Mouse (Mus musculus) midbrain, postnatal 0 days (tissue): ENCODE measurements around the gene Tars2. TPM values are rescaled to one million over a fixed set of nuclear protein-coding genes. Genes with fewer than 3 reads are reported as not detected.
A peak's percentile ranks its signal among the peaks of the same experiment; 100 is the strongest.

Experiments
- ATAC-seq: fragments of 200-750 bp; cut with Nextera tagmentation; 2 replicates; pipeline ENCODE4 v1.8.0; 2017; ENCODE audit warnings: moderate number of reproducible peaks, mild to moderate bottlenecking, moderate TSS enrichment, moderate library complexity; ENCODE audit not compliant: low FRiP score
- DNase-seq: peaks from one replicate; pipeline ENCODE4 v3.0.0-alpha.2; 2015; ENCODE audit warnings: low spot score
- H3K27ac ChIP-seq: fragments of 300-500 bp; sonication (generic); 2 replicates; pipeline ENCODE4 v1.5.1; 2014; ENCODE audit warnings: low read depth, mild to moderate bottlenecking, low read length, mixed read lengths
- H3K27me3 ChIP-seq: fragments of 300-500 bp; sonication (generic); 2 replicates; pipeline ENCODE4 v1.6.1; 2014; ENCODE audit warnings: low read length, control low read depth, mixed read lengths; ENCODE audit not compliant: insufficient read depth
- H3K36me3 ChIP-seq: fragments of 300-500 bp; sonication (generic); 2 replicates; pipeline ENCODE4 v1.6.1; 2014; ENCODE audit warnings: low read length, control low read depth, mixed read lengths; ENCODE audit not compliant: insufficient read depth
- H3K4me1 ChIP-seq: fragments of 300-500 bp; sonication (generic); 2 replicates; pipeline ENCODE4 v1.6.1; 2014; ENCODE audit warnings: mild to moderate bottlenecking, control low read depth, antibody characterized with exemption, low read length, mixed read lengths; ENCODE audit not compliant: insufficient read depth
- H3K4me2 ChIP-seq: fragments of 300-500 bp; sonication (generic); 2 replicates; pipeline ENCODE4 v1.6.1; 2014; ENCODE audit warnings: low read depth, mild to moderate bottlenecking, low read length, mixed read lengths; ENCODE audit not compliant: poor library complexity, severe bottlenecking
- H3K4me3 ChIP-seq: fragments of 300-500 bp; sonication (generic); 2 replicates; pipeline ENCODE4 v1.5.1; 2014; ENCODE audit warnings: low read depth, mild to moderate bottlenecking, low read length, moderate library complexity
- H3K9ac ChIP-seq: fragments of 300-500 bp; sonication (generic); replicated peaks from 2 replicates; pipeline ENCODE4 v1.6.1; 2014; ENCODE audit warnings: mild to moderate bottlenecking, low read length, moderate library complexity, mixed read lengths; ENCODE audit not compliant: poor library complexity, severe bottlenecking
- H3K9me3 ChIP-seq: fragments of 300-500 bp; sonication (generic); 2 replicates; pipeline ENCODE4 v1.6.1; 2016; ENCODE audit warnings: low read length, control low read depth
- CTCF ChIP-seq: IDR thresholded peaks from 2 replicates; pipeline ENCODE4 v1.5.1; 2016; ENCODE audit warnings: antibody characterized with exemption, mild to moderate bottlenecking
- WGBS: fragments of 180-500 bp; shearing (Covaris S2); extraction: QIAGEN DNeasy Blood & Tissue Kit; methylation state at CpG from one replicate; pipeline ENCODE4 v1.1.7; 2014; 5-methylcytosine and 5-hydroxymethylcytosine counted together
- polyA plus RNA-seq: library from polyadenylated mRNA; unstranded; fragments of >200 nt; fragmentation: Nextera tagmentation; extraction: Ambion mirVana; gene quantifications from 2 replicates; pipeline ENCODE4 v1.2.1, GENCODE M21; 2015
- total RNA-seq: library from RNA; depleted of rRNA; stranded (reverse); fragments of >200 nt; gene quantifications from 2 replicates; pipeline ENCODE4 v1.2.3, GENCODE M21; 2014

The Tars2 gene
- total and polyA plus RNA-seq, 2 experiments from 2014 or later, result 39.8 to 40.8 TPM

DNA sequence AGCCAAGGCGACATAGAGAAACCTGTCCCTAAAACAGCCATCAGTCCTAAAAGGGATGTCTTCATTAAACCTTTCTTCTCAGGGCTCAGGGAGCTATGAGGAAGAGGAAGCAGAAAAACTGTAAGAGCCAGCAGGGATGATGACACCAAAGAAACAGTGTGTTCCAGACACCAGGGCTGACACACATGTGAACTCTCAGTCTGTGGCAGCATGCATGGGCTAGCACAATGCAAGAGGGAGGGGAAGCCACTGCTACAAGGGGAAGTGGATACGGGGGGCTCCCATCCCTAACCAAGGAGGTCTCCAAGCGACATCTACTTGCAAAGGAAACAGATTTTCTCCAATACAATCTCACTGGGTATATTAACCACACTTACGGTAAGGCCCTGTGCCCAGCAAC, 53.7 kb downstream of the Tars2 start:
- H3K9me3 ChIP-seq, result no peaks in the 10 kb centered on the region
- no peak overlapping the region for H3K4me2 ChIP-seq
- H3K36me3 ChIP-seq, result no peaks in the 10 kb centered on the region
- ATAC-seq (no peak), DNase-seq (no peak)
- H3K27ac ChIP-seq, result no peak overlapping the region
- TF ChIP-seq CTCF, result no peak
- H3K9ac ChIP-seq, result no peak overlapping the region
- peaks cover 4% of the 10 kb centered on the region; the same call in 1 of the 2 replicates for H3K4me1 ChIP-seq
- no peak overlapping the region for H3K4me3 ChIP-seq
- no peaks in the 10 kb centered on the region for H3K27me3 ChIP-seq
- WGBS, result 88% methylated on average over 4 of the region's 4 CpGs

GRCm38 (mm10) chr3:95704612-95705011, 55.4 kb downstream of the Tars2 start:
- no peak for DNase-seq
- H3K36me3 ChIP-seq, result no peaks in the 10 kb centered on the region
- ATAC-seq, result no peak
- no peak overlapping the region for H3K27ac ChIP-seq
- 87% methylated on average over 4 of the region's 4 CpGs for WGBS
- no peak overlapping the region for H3K9ac ChIP-seq
- peaks cover 4% of the 10 kb centered on the region; the same call in 1 of the 2 replicates for H3K4me1 ChIP-seq
- H3K4me2 ChIP-seq, result no peak overlapping the region
- TF ChIP-seq CTCF, result no peak
- H3K9me3 ChIP-seq, result no peaks in the 10 kb centered on the region
- H3K27me3 ChIP-seq, result no peaks in the 10 kb centered on the region
- H3K4me3 ChIP-seq, result no peak overlapping the region

DNA sequence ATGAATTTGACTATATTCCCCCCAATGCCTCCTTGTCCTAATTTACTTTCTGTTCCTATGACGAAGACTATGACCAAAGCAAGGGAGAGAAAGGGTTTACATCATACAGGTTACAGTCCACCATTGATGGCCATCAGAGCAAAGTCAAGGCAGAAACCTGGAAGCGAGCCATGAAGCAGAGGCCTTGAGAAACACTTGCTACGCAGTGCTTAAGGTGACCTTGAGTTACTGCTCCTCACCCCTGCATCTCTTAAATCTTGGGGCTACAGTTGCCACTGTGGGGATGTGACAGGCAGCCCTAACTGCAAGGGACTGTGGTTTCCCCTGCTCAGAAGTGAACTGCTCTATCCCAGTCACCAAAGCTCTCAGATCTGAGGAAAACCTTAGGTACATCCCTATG, 56.7 kb downstream of the Tars2 start:
- no peak overlapping the region for H3K27ac ChIP-seq
- H3K4me3 ChIP-seq, result no peak overlapping the region
- no peak overlapping the region for H3K9ac ChIP-seq
- no peak for TF ChIP-seq CTCF
- peaks cover 4% of the 10 kb centered on the region; the same call in 1 of the 2 replicates for H3K4me1 ChIP-seq
- H3K4me2 ChIP-seq, result no peak overlapping the region
- DNase-seq (no peak), ATAC-seq (no peak)
- no peaks in the 10 kb centered on the region for H3K27me3 ChIP-seq
- H3K36me3 ChIP-seq, result no peaks in the 10 kb centered on the region
- WGBS, result 93% methylated on average over 3 of the region's 3 CpGs
- H3K9me3 ChIP-seq, result no peaks in the 10 kb centered on the region

- TF ChIP-seq CTCF, result peak; percentile 31; the same call in 1 of the 2 replicates
- peak overlapping the region; percentile 12 for H3K4me3 ChIP-seq
- H3K27ac ChIP-seq, result no peak overlapping the region
- peak overlapping the region; percentile 42 for H3K4me2 ChIP-seq
- peak; percentile 57 for DNase-seq
- peaks cover 4% of the 10 kb centered on the region; the same call in 1 of the 2 replicates for H3K4me1 ChIP-seq
- 5% methylated on average over 24 of the region's 24 CpGs for WGBS
- peak; percentile 71 for ATAC-seq
- H3K27me3 ChIP-seq, result no peaks in the 10 kb centered on the region
- no peaks in the 10 kb centered on the region for H3K9me3 ChIP-seq
- H3K36me3 ChIP-seq, result no peaks in the 10 kb centered on the region
- H3K9ac ChIP-seq, result peak overlapping the region; percentile 48
Measured at GRCm38 (mm10) chr3:95701877-95702540, 58.0 kb downstream of the Tars2 start.

GRCm38 (mm10) chr3:95701085-95701484, 58.9 kb downstream of the Tars2 start:
- DNase-seq, result no peak
- WGBS, result 88% methylated on average over 2 of the region's 2 CpGs
- TF ChIP-seq CTCF, result no peak
- H3K4me2 ChIP-seq, result no peak overlapping the region
- H3K4me3 ChIP-seq, result no peak overlapping the region
- no peak for ATAC-seq
- peaks cover 4% of the 10 kb centered on the region; the same call in 1 of the 2 replicates for H3K4me1 ChIP-seq
- H3K27ac ChIP-seq, result no peak overlapping the region
- no peaks in the 10 kb centered on the region for H3K9me3 ChIP-seq
- H3K36me3 ChIP-seq, result no peaks in the 10 kb centered on the region
- no peak overlapping the region for H3K9ac ChIP-seq
- H3K27me3 ChIP-seq, result no peaks in the 10 kb centered on the region

DNA sequence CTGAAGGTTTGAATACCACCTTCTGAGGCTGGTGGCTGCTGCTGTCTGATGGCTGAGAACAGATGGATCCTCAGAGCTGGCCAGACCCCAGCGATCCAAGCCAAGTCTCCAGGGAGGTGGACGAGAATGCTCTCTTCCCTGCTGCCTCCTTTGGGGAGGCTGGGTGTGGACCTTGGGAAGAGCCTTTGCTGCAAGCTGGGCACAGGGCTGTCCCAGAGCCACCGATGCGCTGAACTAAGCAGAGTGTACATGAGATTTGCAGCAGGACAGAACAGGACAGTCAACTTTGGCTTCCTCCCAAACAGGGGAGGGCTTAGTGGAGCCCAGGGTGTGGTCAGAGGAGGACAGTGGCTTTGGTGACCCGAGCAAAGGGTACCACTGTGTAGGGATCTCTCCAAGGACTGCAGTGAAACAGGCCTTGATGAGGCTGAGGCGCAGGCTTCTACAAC, 59.7 kb downstream of the Tars2 start:
- Histone ChIP-seq H3K4me2 (no peak overlapping the region), H3K4me1 (peaks cover 4% of the 10 kb centered on the region; the same call in 1 of the 2 replicates), H3K9ac (no peak overlapping the region), H3K9me3 (no peaks in the 10 kb centered on the region), H3K27ac (no peak overlapping the region), H3K27me3 (no peaks in the 10 kb centered on the region), H3K4me3 (no peak overlapping the region), H3K36me3 (no peaks in the 10 kb centered on the region)
- 66% methylated on average over 6 of the region's 6 CpGs for WGBS
- DNase-seq (peak; percentile 26), ATAC-seq (0 out of 2 replicates have a peak, but pooled peaks have one; percentile 16)
- TF ChIP-seq CTCF, result no peak
